Mouse (Mus musculus) ovary, adult 2 months (tissue): ENCODE results near the gene Gse1. TPM values are rescaled to one million over a fixed set of nuclear protein-coding genes. Genes with fewer than 3 reads are reported as not detected.

Experiments
- polyA plus RNA-seq: library from polyadenylated mRNA; depleted of rRNA; stranded (reverse); fragments of >200 nt; gene quantifications from 2 replicates; pipeline ENCODE4 v1.2.3, GENCODE M21; 2012; rRNA removed

Gse1 gene
- polyA plus RNA-seq, result 27.9 and 34.2 TPM in 2 replicates

GRCm38 (mm10) chr8:120227891-120228591, at the start of gene Gse1:
TSS of gene Gse1 (plus strand) at chr8:120228456.

GRCm38 (mm10) chr8:120588908-120589771, 360.9 kb downstream of the Gse1 start, which contains the start of gene Gins2:
TSS of gene Gins2 (minus strand) at chr8:120589304.

Other genes starting within 250 kb of the Gse1 start
- 117 and 122 TPM in 2 replicates for gene Crispld2, start 236.0 kb upstream of the Gse1 start, polyA plus RNA-seq
- 92.3 and 100.0 TPM in 2 replicates for gene Zdhhc7, start 127.0 kb upstream of the Gse1 start, polyA plus RNA-seq
- gene 6430548M08Rik, start 114.3 kb upstream of the Gse1 start, polyA plus RNA-seq, result 40.2 and 99.8 TPM in 2 replicates
- 11.8 and 13.6 TPM in 2 replicates for gene Fam92b, start 51.0 kb upstream of the Gse1 start, polyA plus RNA-seq